Mouse (Mus musculus): ENCODE data around the gene Bmpr1b. TPM values are rescaled to one million over a fixed set of nuclear protein-coding genes. Genes with fewer than 3 reads are reported as not detected.

Bmpr1b gene
- total RNA-seq, 2 experiments from 2014 or later = 4.8 to 7.8 TPM

- no peak for DNase-seq (ENCODE audit: low spot score)
These were observed 260.1 kb downstream of the Bmpr1b start for GRCm38 (mm10) chr3:141909136-141909535.

- no peak for DNase-seq (ENCODE audit: low spot score)
These were observed 263.2 kb downstream of the Bmpr1b start for GRCm38 (mm10) chr3:141905903-141906623.

- no peak for DNase-seq (ENCODE audit: low spot score)
These were observed 268.9 kb downstream of the Bmpr1b start for GRCm38 (mm10) chr3:141900361-141900760.

GRCm38 (mm10) chr3:141899521-141899920 is 269.7 kb downstream of the Bmpr1b start:
- DNase-seq (ENCODE audit: low spot score) = no peak

- DNase-seq (ENCODE audit: low spot score) = no peak
These were observed 271.5 kb downstream of the Bmpr1b start for GRCm38 (mm10) chr3:141897698-141898097.

- DNase-seq (ENCODE audit: low spot score) = no peak
These were observed 272.2 kb downstream of the Bmpr1b start for GRCm38 (mm10) chr3:141896870-141897554.

GRCm38 (mm10) chr3:141895096-141895495 is 274.1 kb downstream of the Bmpr1b start:
- no peak for DNase-seq (ENCODE audit: low spot score)

- DNase-seq (ENCODE audit: low spot score) = no peak
These were observed 278.6 kb downstream of the Bmpr1b start for GRCm38 (mm10) chr3:141890668-141891067.

- DNase-seq (ENCODE audit: low spot score) = no peak
These were observed 281.6 kb downstream of the Bmpr1b start for GRCm38 (mm10) chr3:141887476-141888274.

- no peak for DNase-seq (ENCODE audit: low spot score)
These were observed 285.0 kb downstream of the Bmpr1b start for GRCm38 (mm10) chr3:141884190-141884589.

- DNase-seq (ENCODE audit: low spot score) = no peak
These were observed 286.7 kb downstream of the Bmpr1b start for GRCm38 (mm10) chr3:141882496-141882895.

GRCm38 (mm10) chr3:141872337-141873042 is 296.7 kb downstream of the Bmpr1b start:
- DNase-seq (ENCODE audit: low spot score) = no peak

- no peak for DNase-seq (ENCODE audit: low spot score)
These were observed 297.4 kb downstream of the Bmpr1b start for GRCm38 (mm10) chr3:141871805-141872204.

GRCm38 (mm10) chr3:141862816-141863461 is 306.3 kb downstream of the Bmpr1b start:
- peak; percentile 35 for DNase-seq (ENCODE audit: low spot score)

GRCm38 (mm10) chr3:141857123-141857522 is 312.1 kb downstream of the Bmpr1b start:
- DNase-seq (ENCODE audit: low spot score) = no peak

- no peak for DNase-seq (ENCODE audit: low spot score)
These were observed 314.9 kb downstream of the Bmpr1b start for GRCm38 (mm10) chr3:141854339-141854738.

- no peak for DNase-seq (ENCODE audit: low spot score)
These were observed 319.1 kb downstream of the Bmpr1b start for GRCm38 (mm10) chr3:141850141-141850540.

- DNase-seq (ENCODE audit: low spot score) = no peak
These were observed 320.0 kb downstream of the Bmpr1b start for GRCm38 (mm10) chr3:141849206-141849605.

GRCm38 (mm10) chr3:141838864-141839263 is 330.4 kb downstream of the Bmpr1b start:
- DNase-seq (ENCODE audit: low spot score) = no peak

- DNase-seq (ENCODE audit: low spot score) = no peak
These were observed 338.1 kb downstream of the Bmpr1b start for GRCm38 (mm10) chr3:141831135-141831534.

- no peak for DNase-seq (ENCODE audit: low spot score)
These were observed 340.9 kb downstream of the Bmpr1b start for GRCm38 (mm10) chr3:141828301-141828700.
